Mouse (Mus musculus) lung, postnatal 0 days (tissue): ENCODE data around the gene Arhgap10.

Source experiments
- CTCF ChIP-seq: IDR thresholded peaks from 2 replicates; pipeline ENCODE4 v1.5.1; 2016; ENCODE audit warnings: antibody characterized with exemption, mild to moderate bottlenecking
- EP300 ChIP-seq: IDR thresholded peaks from 2 replicates; pipeline ENCODE4 v1.6.1; 2016; ENCODE audit warnings: antibody characterized with exemption, mild to moderate bottlenecking, control low read depth

DNA sequence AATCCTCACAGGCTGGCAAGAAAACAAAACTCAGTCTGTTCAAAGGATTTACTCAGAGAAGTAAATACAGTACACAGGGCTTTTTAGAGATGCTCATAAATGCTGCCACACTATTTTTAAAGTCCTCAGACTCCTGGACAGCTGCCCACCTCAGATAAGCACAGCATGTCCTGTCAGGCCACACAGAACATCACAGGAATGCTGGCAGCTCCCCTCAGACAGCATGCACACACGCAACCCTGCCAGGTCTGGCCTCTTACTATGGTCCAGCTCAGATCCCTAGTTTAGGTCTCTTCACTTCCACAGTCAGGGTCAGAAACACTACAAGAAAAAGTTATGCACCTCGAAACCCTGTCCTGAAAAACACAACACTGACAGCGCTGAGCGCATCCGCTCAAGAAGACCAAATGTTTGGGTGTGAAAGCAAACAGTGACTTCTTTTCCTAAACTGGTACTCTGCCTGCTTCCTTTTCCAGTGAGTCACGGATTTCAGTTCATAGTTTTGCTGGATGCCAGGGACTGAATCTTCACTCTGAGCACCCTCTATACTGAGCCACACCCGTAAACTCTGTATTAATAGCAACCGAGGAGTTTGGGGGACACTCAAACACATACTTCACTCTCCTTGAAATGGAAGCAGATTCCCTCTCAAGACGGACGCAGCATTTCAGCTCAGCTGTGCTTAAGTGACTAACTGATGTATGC is 73.4 kb downstream of the Arhgap10 start:
- TF ChIP-seq EP300 (peak; percentile 76; the same call in 1 of the 2 replicates), CTCF (no peak)
